Mouse (Mus musculus): ENCODE results near the gene Nphs2. TPM values are rescaled to one million over a fixed set of nuclear protein-coding genes. Genes with fewer than 3 reads are reported as not detected.
"Not testable (repeated sequence)": the region's sequence is repeated elsewhere in the genome, so short reads cannot be mapped to it uniquely, and the experiment has no call there.

Gene Nphs2
- 0.23 TPM in 1 of 2 replicates, not detected in the other for total RNA-seq (2017)

- no peak for ATAC-seq (ENCODE audit: extremely low read depth, insufficient number of reproducible peaks, low FRiP score, poor library complexity, severe bottlenecking)
Measured at GRCm38 (mm10) chr1:156310630-156311029, at the start of gene Nphs2. TSS of gene Nphs2 (plus strand) at chr1:156310727.

- no peak for ATAC-seq (ENCODE audit: extremely low read depth, insufficient number of reproducible peaks, low FRiP score, poor library complexity, severe bottlenecking)
Measured at GRCm38 (mm10) chr1:156263352-156263751, 47.2 kb upstream of the Nphs2 start.

GRCm38 (mm10) chr1:156263946-156264345 lies 46.6 kb upstream of the Nphs2 start:
- no peak for ATAC-seq (ENCODE audit: extremely low read depth, insufficient number of reproducible peaks, low FRiP score, poor library complexity, severe bottlenecking)

- ATAC-seq (ENCODE audit: extremely low read depth, insufficient number of reproducible peaks, low FRiP score, poor library complexity, severe bottlenecking) = not testable (repeated sequence)
Measured at GRCm38 (mm10) chr1:156268546-156268945, 42.0 kb upstream of the Nphs2 start.

- ATAC-seq (ENCODE audit: extremely low read depth, insufficient number of reproducible peaks, low FRiP score, poor library complexity, severe bottlenecking) = no peak
Measured at GRCm38 (mm10) chr1:156270471-156270870, 40.1 kb upstream of the Nphs2 start.

- ATAC-seq (ENCODE audit: extremely low read depth, insufficient number of reproducible peaks, low FRiP score, poor library complexity, severe bottlenecking) = no peak
Measured at GRCm38 (mm10) chr1:156271654-156272053, 38.9 kb upstream of the Nphs2 start.

GRCm38 (mm10) chr1:156273647-156274046 lies 36.9 kb upstream of the Nphs2 start:
- ATAC-seq (ENCODE audit: extremely low read depth, insufficient number of reproducible peaks, low FRiP score, poor library complexity, severe bottlenecking) = no peak

- no peak for ATAC-seq (ENCODE audit: extremely low read depth, insufficient number of reproducible peaks, low FRiP score, poor library complexity, severe bottlenecking)
Measured at GRCm38 (mm10) chr1:156280131-156280530, 30.4 kb upstream of the Nphs2 start.

GRCm38 (mm10) chr1:156284207-156284606 lies 26.3 kb upstream of the Nphs2 start:
- no peak for ATAC-seq (ENCODE audit: extremely low read depth, insufficient number of reproducible peaks, low FRiP score, poor library complexity, severe bottlenecking)

- no peak for ATAC-seq (ENCODE audit: extremely low read depth, insufficient number of reproducible peaks, low FRiP score, poor library complexity, severe bottlenecking)
Measured at GRCm38 (mm10) chr1:156284851-156285540, 25.5 kb upstream of the Nphs2 start.

GRCm38 (mm10) chr1:156285541-156285896 lies 25.0 kb upstream of the Nphs2 start:
- ATAC-seq (ENCODE audit: extremely low read depth, insufficient number of reproducible peaks, low FRiP score, poor library complexity, severe bottlenecking) = no peak

GRCm38 (mm10) chr1:156288556-156289221 lies 21.8 kb upstream of the Nphs2 start:
- no peak for ATAC-seq (ENCODE audit: extremely low read depth, insufficient number of reproducible peaks, low FRiP score, poor library complexity, severe bottlenecking)

- ATAC-seq (ENCODE audit: extremely low read depth, insufficient number of reproducible peaks, low FRiP score, poor library complexity, severe bottlenecking) = not testable (repeated sequence)
Measured at GRCm38 (mm10) chr1:156289222-156289587, 21.3 kb upstream of the Nphs2 start.

GRCm38 (mm10) chr1:156290016-156290415 lies 20.5 kb upstream of the Nphs2 start:
- no peak for ATAC-seq (ENCODE audit: extremely low read depth, insufficient number of reproducible peaks, low FRiP score, poor library complexity, severe bottlenecking)

- ATAC-seq (ENCODE audit: extremely low read depth, insufficient number of reproducible peaks, low FRiP score, poor library complexity, severe bottlenecking) = no peak
Measured at GRCm38 (mm10) chr1:156302911-156303749, 7.4 kb upstream of the Nphs2 start, which contains the start of gene Tdrd5. TSS of gene Tdrd5 (minus strand) at chr1:156303664.

- ATAC-seq (ENCODE audit: extremely low read depth, insufficient number of reproducible peaks, low FRiP score, poor library complexity, severe bottlenecking) = no peak
Measured at GRCm38 (mm10) chr1:156308595-156308994, 1.9 kb upstream of the Nphs2 start.

GRCm38 (mm10) chr1:156323126-156323525 lies 12.6 kb downstream of the Nphs2 start:
- no peak for ATAC-seq (ENCODE audit: extremely low read depth, insufficient number of reproducible peaks, low FRiP score, poor library complexity, severe bottlenecking)

GRCm38 (mm10) chr1:156340847-156341246 lies 30.3 kb downstream of the Nphs2 start:
- no peak for ATAC-seq (ENCODE audit: extremely low read depth, insufficient number of reproducible peaks, low FRiP score, poor library complexity, severe bottlenecking)

- ATAC-seq (ENCODE audit: extremely low read depth, insufficient number of reproducible peaks, low FRiP score, poor library complexity, severe bottlenecking) = no peak
Measured at GRCm38 (mm10) chr1:156344433-156344832, 33.9 kb downstream of the Nphs2 start.

GRCm38 (mm10) chr1:156345633-156346032 lies 35.1 kb downstream of the Nphs2 start:
- ATAC-seq (ENCODE audit: extremely low read depth, insufficient number of reproducible peaks, low FRiP score, poor library complexity, severe bottlenecking) = no peak

Measured in neutrophil, adult 5-6 weeks (primary cell).